Mouse (Mus musculus) G1E (cell line): Measurements from ENCODE around the gene Hist1h4b. TPM values are rescaled to one million over a fixed set of nuclear protein-coding genes. Genes with fewer than 3 reads are reported as not detected.

ENCODE experiments used
- ATAC-seq: 2 replicates; pipeline ENCODE4 v1.8.0; 2016; ENCODE audit warnings: mild to moderate bottlenecking; ENCODE audit not compliant: insufficient number of reproducible peaks, poor library complexity, low FRiP score, severe bottlenecking; ENCODE audit errors: extremely low read depth
- DNase-seq: peaks from one replicate; pipeline ENCODE4 v3.0.0; 2012; ENCODE audit warnings: low spot score
- H3K27me3 ChIP-seq: 2 replicates; pipeline ENCODE4 v1.6.1; 2012; ENCODE audit warnings: mild to moderate bottlenecking, low read length, inconsistent platforms; ENCODE audit not compliant: insufficient read depth
- H3K36me3 ChIP-seq: replicated peaks from 2 replicates; pipeline ENCODE3; 2012; ENCODE audit warnings: mild to moderate bottlenecking, inconsistent platforms
- H3K4me1 ChIP-seq: 2 replicates; pipeline ENCODE4 v1.6.1; 2012; ENCODE audit warnings: low read depth, low read length, inconsistent platforms, mixed read lengths; ENCODE audit not compliant: insufficient read depth
- H3K4me3 ChIP-seq: 2 replicates; pipeline ENCODE4 v1.5.1; 2012; ENCODE audit warnings: low read depth, mild to moderate bottlenecking, inconsistent platforms, low read length, moderate library complexity, mixed read lengths
- H3K9me3 ChIP-seq: replicated peaks from 2 replicates; pipeline ENCODE4 v1.6.1; 2012; ENCODE audit warnings: inconsistent platforms
- CTCF ChIP-seq: IDR thresholded peaks from 2 replicates; pipeline ENCODE4 v1.5.1; 2012; ENCODE audit warnings: low read depth, low read length, inconsistent platforms, mixed read lengths
- GATA1 ChIP-seq: IDR thresholded peaks from 2 replicates; pipeline ENCODE4 v1.6.1; 2012; ENCODE audit warnings: borderline replicate concordance, low read length, inconsistent platforms, mixed read lengths
- GATA2 ChIP-seq: IDR thresholded peaks from 2 replicates; pipeline ENCODE4 v1.6.1; 2012; ENCODE audit warnings: low read depth, low read length, inconsistent platforms, borderline replicate concordance
- POLR2AphosphoS5 ChIP-seq: IDR thresholded peaks from 2 replicates; pipeline ENCODE4 v1.6.1; 2012; ENCODE audit warnings: low read depth, low read length, inconsistent platforms; ENCODE audit not compliant: insufficient replicate concordance
- TAL1 ChIP-seq: conservative IDR thresholded peaks from 2 replicates; pipeline ENCODE4 v1.6.1; 2012; ENCODE audit warnings: low read depth, low read length, inconsistent platforms, mixed read lengths
- polyA plus RNA-seq: library from polyadenylated mRNA; stranded (reverse); fragments of >175 nt; gene quantifications from 2 replicates; pipeline ENCODE4 v1.2.3, GENCODE M21; 2012
- total RNA-seq, 2 experiments: library from RNA; stranded (forward) in 1 of 2; stranded (reverse) in 1 of 2; fragments of 200-1000 nt in 1 of 2; fragments of >200 nt in 1 of 2; fragmentation: Nextera tagmentation in 1 of 2; gene quantifications; 2 replicates each; pipeline ENCODE4 v1.2.3; 2014 to 2017

Gene Hist1h4b
- total and polyA plus RNA-seq, 3 experiments, result 6.6 to 2,848 (median 301) TPM

DNA sequence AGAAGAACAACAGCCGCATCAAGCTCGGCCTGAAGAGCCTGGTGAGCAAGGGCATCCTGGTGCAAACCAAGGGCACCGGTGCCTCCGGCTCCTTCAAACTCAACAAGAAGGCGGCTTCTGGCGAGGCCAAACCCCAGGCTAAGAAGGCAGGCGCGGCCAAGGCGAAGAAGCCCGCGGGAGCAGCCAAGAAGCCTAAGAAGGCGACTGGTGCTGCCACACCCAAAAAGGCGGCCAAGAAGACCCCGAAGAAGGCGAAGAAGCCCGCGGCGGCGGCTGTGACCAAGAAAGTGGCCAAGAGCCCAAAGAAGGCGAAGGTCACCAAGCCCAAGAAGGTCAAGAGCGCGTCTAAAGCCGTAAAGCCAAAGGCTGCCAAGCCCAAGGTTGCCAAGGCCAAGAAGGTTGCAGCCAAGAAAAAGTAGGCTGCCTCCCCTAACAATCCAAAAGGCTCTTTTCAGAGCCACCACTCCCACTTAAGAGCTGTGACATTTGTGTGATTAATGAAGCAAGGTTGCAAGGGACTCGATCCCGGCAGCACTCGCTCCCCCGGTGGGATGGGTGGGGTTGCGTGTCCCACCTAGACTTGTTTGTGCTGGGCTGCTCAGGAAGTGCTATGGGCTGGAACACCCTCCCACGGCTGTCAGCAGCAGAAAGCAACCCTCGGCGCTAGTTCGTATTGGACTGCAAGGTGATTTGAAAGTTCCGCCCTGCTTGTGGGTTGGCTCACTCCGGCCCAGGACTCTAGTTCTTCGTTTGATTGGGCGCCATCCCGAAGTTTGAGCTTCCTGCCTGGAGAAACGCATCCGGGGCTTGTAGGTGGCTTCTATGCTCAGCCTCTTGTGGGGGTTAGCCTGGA lies 17.5 kb upstream of the Hist1h4b start:
- Histone ChIP-seq H3K4me3 (peak overlapping the region; percentile 71), H3K9me3 (no peaks in the 10 kb centered on the region), H3K27me3 (no peaks in the 10 kb centered on the region), H3K4me1 (peaks cover 24% of the 10 kb centered on the region), H3K36me3 (no peaks in the 10 kb centered on the region)
- DNase-seq (peak; percentile 67), ATAC-seq (peak; percentile 75)
- TF ChIP-seq POLR2AphosphoS5 (peak; percentile 99; the same call in 1 of the 2 replicates), TAL1 (no peak)

DNA sequence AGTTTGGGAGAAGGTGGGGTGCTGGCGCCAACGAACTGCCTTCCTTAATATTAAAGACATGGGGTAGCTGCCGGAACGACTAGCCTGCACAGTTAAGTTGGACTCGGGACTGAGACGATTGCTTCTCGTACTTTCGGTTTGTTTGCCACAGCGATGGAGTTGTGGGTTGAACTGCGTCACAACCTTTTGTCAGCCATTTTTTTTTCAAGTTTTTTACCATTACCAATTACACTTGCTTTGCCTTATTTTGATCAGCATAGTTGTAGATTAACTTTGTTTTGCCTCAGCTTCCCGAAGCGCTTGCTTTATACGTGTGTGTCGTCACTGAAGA lies 16.9 kb upstream of the Hist1h4b start:
- no peaks in the 10 kb centered on the region for H3K9me3 ChIP-seq
- TF ChIP-seq GATA2 (no peak), TAL1 (no peak), POLR2AphosphoS5 (peak; percentile 55)
- peaks cover 24% of the 10 kb centered on the region for H3K4me1 ChIP-seq
- H3K27me3 ChIP-seq, result no peaks in the 10 kb centered on the region
- DNase-seq, result no peak
- peak overlapping the region; percentile 71 for H3K4me3 ChIP-seq
- H3K36me3 ChIP-seq, result no peaks in the 10 kb centered on the region
- no peak for ATAC-seq

DNA sequence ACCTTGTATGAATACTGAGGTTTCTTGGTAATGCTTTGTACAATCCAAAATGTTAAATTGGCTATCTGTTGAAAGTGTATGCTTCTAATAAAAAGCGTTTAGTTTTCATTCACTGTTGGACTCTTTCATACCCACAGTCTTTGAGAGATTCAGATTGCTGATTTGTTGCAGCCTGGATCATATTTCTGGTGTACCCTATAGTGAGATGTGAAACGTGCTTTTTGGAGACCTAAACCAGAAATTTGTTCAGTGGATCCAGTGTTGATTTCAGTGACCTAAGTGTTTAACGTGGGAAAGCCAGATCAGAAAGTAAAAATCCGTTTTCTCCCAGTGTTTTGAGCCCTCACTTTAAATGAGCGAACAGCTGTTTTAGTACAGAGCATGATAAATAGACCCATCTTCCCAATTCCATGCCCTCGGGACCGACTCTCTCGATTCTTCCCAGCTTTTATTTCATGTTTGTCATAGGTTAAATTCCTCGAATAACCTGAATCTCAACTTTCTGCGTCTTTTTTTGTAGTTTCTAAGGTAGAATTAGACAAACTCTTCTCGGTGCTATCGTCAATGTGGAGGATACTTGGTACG lies 16.5 kb upstream of the Hist1h4b start:
- Histone ChIP-seq H3K36me3 (no peaks in the 10 kb centered on the region), H3K9me3 (no peaks in the 10 kb centered on the region), H3K4me3 (peak overlapping the region; percentile 71), H3K4me1 (peaks cover 24% of the 10 kb centered on the region), H3K27me3 (no peaks in the 10 kb centered on the region)
- DNase-seq (no peak), ATAC-seq (no peak)
- TF ChIP-seq GATA1 (no peak), POLR2AphosphoS5 (peak; percentile 19; the same call in 1 of the 2 replicates)

DNA sequence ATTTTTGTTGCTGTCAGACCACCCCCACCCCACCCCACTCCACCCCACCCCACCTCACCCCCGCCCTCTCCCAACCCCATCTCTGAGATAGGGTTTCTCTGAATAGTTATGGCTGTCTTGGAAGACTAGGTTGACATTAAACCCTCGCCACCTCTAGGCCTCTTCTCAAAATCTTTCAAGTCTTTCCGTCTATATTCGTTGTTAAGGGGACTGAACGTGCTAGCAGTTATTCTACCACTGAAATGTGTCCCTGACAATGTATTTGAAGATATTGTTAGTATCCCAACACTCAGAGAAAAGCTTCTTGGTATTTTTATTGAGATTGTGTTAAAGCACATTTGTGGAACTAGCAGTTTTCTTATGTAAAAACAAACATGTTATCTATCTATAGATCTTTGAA lies 15.9 kb upstream of the Hist1h4b start:
- TF ChIP-seq TAL1 (no peak), GATA1 (no peak)
- Histone ChIP-seq H3K4me1 (peaks cover 26% of the 10 kb centered on the region), H3K9me3 (no peaks in the 10 kb centered on the region), H3K4me3 (no peak overlapping the region; the same call in 1 of the 2 replicates), H3K36me3 (no peaks in the 10 kb centered on the region), H3K27me3 (no peaks in the 10 kb centered on the region)
- DNase-seq (no peak), ATAC-seq (no peak)

DNA sequence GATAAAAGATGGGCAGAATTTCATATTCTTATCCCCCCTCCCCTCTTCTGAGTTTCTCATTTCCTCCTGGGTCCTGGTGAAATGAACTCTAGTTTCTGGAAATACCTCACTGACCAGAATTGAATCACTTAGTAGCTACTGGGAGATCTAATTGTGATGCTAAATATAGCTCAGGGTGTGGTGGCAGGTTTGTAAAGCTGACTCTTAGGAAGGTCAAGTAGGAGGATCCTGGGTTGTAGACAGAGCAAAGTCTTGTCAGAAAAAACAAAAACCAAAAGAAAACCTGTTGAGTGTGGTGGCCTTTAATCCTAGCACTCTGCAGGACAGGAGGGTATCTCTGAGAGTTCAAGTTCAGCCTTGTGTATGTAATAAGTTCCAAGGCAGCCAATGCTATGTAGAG lies 14.8 kb upstream of the Hist1h4b start:
- H3K27me3 ChIP-seq, result no peaks in the 10 kb centered on the region
- no peak for ATAC-seq
- peaks cover 28% of the 10 kb centered on the region for H3K4me1 ChIP-seq
- H3K9me3 ChIP-seq, result no peaks in the 10 kb centered on the region
- DNase-seq, result no peak
- H3K36me3 ChIP-seq, result no peaks in the 10 kb centered on the region
- TF ChIP-seq POLR2AphosphoS5, result peak; percentile 57; the same call in 1 of the 2 replicates
- no peak for TF ChIP-seq CTCF
- no peak for TF ChIP-seq TAL1
- TF ChIP-seq GATA1, result no peak
- no peak for TF ChIP-seq GATA2
- H3K4me3 ChIP-seq, result no peak overlapping the region

DNA sequence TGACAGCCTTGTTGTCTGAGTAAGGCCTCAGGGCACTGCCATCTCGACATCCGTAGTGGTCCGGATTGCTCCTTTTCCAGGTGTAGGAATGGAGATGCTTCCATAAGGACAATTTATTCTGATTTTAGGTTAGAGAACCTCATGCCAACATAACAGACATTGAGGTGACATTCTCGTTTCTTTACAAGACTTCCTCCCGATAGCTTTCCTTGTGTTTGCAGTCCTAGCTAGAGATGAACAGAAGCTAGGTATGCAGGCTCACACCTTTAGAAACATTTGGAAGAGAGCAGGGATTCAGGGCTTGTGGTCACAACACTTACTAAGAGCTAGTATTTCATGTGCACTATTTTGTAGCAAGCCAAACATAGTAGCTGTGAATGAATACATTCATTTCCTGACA lies 13.6 kb upstream of the Hist1h4b start:
- peaks cover 29% of the 10 kb centered on the region for H3K4me1 ChIP-seq
- no peaks in the 10 kb centered on the region for H3K27me3 ChIP-seq
- no peak overlapping the region for H3K4me3 ChIP-seq
- TF ChIP-seq TAL1, result no peak
- TF ChIP-seq POLR2AphosphoS5, result 0 out of 2 replicates have a peak, but pooled peaks have one; percentile 90
- no peaks in the 10 kb centered on the region for H3K9me3 ChIP-seq
- DNase-seq (no peak), ATAC-seq (no peak)
- H3K36me3 ChIP-seq, result no peaks in the 10 kb centered on the region

DNA sequence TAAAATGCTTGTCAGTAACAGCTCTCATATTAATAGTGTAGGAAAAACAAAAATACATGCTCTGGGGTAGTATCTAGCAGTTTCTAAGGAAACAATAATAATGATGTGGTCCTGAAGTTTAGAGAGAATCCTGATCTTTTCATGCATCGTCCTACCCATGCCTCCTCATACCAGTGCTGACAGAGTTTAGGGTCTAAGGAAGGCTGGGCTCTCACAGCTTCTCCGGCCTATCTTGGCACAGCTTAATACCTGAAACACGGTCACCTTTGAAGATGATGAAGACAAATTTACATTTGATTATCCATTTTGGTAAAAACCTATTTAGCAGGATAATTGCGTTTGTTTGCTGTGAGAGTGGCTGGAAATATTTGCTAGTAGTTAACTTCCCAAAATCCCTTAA lies 12.8 kb upstream of the Hist1h4b start:
- DNase-seq, result no peak
- Histone ChIP-seq H3K4me3 (no peak overlapping the region), H3K9me3 (no peaks in the 10 kb centered on the region), H3K4me1 (peaks cover 35% of the 10 kb centered on the region), H3K36me3 (no peaks in the 10 kb centered on the region), H3K27me3 (no peaks in the 10 kb centered on the region)
- no peak for ATAC-seq
- TF ChIP-seq GATA1 (no peak), POLR2AphosphoS5 (peak; percentile 97; the same call in 1 of the 2 replicates)
